Mouse (Mus musculus) retina, adult 2 months (tissue): ENCODE data around the gene Trim59.
"Not testable (repeated sequence)": the region's sequence is repeated elsewhere in the genome, so short reads cannot be mapped to it uniquely, and the experiment has no call there.

Experiments used
- DNase-seq: peaks from one replicate; pipeline ENCODE4 v3.0.0-alpha.2; 2012; ENCODE audit warnings: low read depth, low spot score

Gene Trim59

DNA sequence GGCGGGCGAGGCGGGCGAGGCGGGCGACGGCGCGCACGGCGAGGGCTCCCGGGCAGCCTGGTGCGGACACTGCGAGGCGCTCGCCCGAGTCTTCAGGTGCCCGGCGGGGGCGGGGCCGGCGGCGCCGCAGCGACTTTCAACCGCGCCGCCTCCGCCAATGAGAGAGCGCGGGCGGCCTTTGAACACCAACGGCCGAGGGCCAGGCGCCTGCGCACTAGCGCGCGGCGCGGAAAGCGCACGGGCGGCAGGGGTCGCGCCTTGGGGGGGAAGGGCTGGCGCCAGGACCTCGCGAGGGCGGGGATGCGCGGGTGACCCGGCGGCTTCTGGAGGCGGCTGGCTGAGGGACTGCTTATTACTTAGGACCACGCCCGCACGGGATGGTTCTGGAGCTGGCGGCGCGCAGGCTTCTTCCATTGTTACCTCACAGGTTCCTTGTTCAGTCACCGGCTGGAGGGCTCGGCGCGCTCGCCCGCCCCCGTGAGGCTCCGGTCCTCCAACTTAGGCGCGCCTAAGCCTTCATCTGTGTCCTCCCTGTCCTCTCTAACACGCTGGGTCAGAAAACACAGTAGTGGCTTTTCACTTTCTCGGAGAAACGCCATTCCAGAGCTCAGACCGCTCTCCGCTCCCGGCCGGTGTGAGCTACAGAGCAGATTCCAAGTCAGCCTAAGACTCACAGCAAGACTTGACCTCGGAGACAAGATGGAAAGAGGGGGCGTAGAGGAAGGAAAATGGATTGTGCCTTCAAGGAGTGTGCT is at the start of gene Trim59:
Gene Trim59 (minus strand): TSS at position 111 of the 755 bp plus-strand sequence.
- DNase-seq, result peak; percentile 74

DNA sequence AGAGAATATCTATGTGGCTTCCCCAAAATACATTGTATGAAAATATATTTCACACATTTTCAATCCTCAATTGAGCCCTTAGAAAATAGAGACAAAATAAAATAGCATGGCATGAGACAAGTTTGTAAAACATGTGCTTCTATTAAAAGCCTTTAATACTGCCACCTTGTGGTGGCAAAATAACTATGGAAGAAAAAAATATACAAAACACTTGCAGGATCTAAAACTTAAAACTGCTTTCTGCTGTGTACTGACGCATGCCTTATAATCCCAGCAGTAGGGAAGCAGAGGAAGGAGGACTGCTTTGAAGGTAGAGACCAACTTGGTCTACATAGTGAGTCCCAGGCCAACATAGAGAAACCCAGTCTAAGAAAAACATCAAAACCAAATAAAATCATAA is 19.4 kb upstream of the Trim59 start:
- peak; percentile 8 for DNase-seq

DNA sequence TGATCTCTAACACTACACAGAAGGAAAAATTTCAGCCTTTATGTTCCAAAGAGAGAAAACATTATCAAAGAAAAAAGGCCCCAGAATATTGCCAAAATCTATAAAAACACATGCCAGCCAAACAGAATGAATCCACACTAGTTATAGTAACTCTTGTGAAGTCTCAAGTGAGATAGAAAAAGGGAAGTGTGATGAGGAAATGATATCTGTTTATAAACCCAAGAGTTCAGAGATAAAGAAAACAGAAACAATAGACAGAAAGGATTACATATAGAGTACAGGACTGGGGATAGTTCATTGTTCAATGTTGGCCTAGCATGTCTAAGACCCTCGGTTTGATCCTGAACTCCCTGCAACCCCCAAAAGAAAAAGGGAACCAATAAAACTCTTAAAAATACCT is 18.2 kb upstream of the Trim59 start:
- no peak for DNase-seq

DNA sequence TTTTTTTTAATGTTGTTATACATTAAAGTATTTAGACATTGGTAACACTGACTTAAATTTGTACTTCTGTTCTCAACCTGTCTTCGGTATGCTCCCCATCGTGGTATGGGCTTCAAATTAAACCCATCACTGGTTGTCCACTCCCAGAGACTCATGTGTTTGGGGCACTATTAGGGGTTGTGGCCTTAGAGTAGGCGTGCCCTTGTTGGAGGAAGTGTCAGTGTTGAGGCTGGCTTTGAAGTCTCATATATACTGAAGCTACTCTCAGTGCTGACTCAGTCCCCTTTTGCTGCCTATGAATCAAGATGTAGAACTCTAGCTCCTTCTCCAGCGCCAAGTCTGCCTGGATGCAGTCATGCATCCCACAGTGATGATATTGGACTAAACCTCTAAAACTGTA is 16.1 kb upstream of the Trim59 start:
- DNase-seq, result no peak

DNA sequence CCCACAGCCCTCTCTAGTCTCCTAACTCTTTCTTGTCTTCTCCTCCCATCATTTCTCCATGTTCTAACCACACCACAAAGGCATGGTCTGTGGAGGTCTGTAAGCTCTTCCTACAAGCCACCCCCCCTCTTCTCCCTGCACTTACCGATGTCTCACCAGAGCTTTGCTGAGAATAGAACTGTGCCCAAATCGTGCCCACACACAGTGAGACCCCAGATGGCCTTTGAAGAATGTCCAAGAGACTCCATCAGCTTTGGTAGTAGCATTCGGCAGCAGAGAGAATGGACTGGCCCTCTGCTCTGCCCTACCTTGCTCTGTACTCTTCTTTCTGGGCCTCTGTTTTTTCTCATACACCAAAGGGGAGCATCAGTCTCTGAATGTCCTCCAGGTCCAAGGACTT is 11.3 kb upstream of the Trim59 start:
- DNase-seq, result no peak

DNA sequence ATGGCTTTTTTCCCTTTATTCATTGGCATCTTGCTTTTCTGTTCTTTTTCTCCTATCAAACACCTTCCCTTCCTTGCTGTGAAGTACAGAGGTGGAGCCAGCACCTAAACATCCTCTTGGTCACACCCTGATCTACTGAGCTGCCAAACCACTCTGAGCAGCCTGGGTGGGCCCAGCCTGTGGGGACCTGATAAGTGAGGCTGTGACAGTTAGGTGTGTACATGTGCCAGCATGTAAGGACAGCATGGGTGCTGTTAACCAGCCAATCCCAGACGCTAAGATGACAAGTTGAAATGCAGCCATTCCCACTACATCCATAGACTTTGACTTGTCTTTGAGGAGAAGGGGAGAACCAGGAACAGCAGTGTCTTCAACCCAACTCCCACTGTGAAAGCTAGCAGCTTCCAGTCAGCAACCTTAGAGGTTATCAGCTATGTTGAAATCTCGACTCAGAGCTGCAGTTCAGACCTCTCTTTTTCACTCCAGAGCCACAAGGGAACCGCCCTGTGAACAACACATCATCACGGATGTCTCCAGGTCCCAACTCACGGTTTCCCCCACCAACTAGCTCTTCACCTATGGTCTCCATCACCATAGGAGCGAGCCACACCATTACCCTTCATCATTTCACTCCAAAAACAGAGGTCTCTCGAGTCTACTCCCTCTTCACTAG is 10.3 kb upstream of the Trim59 start:
- DNase-seq, result no peak

DNA sequence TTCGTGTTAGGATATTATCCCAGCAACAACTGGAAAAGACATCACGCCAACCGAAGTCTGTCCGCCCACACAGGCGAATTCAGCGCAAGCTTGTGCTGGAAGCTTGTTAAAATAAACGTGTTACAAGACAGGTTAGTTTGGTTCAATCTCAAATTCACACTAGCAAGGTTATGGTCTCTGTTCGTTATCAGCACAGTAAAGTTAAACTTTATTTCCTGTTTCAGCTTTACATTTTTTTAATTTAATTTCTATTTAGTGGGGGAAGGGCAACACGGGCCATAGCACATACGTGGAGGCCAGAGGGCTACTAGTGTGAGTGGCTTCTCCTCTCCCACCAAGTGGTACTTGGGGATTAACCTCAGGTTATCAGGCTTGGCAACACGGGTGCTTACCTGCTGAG is 7.3 kb upstream of the Trim59 start:
- DNase-seq, result no peak

DNA sequence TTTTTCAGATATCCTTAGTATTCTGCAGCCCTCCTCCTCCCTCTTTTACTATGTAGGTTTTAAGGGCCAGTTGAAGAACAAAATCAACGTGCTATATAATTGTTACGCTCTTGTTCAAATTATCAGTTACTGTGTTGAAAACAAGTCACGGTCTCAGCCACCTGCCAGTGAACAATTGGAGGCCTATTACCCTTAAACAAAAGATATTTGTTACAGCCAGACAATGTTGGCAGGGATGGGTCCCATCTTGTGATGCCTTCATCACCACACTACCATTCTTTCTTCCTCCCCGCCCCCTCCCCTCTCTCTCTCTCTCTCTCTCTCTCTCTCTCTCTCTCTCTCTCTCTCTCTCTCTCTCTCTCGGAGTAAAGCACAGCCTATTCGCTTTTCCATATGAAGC is 4.5 kb upstream of the Trim59 start:
- DNase-seq, result no peak

DNA sequence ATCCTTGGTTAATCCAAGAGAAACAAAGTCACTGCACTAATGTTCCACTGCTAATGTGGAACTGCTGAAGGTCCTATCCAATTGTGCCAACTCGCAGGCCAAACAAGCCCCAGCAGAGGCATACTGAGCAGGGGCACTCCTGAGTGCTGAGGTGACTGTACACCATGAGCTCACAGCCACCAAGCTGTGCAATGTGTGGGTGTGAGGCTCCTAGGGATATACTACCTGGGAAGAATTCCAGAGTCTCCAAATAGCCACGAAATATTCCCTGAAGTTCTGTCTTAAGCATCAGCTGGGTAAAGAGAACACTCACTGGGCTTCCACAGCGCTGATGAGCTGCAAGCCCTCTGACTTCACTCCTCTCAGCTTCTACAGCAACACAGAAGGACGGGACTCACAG is 3.1 kb upstream of the Trim59 start:
- no peak for DNase-seq

DNA sequence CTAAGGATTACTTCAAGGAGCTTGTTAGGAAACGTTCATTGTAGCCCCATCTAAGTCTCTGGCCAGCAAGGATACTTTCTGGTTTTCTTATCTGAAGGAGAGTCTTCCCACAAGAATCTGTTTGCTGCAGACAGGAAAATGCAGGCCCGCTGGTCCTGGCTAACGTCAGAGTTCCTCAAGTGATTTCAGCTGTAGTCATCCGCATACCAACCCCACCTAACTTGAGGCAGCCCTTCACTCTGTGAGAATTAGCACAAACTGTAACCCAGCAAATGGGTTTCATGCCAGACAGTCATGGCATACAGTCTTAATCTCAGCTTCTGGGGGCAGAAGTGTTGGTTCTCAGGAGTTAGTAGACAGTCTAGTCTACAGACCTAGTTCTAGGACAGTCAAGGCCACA is 2.0 kb upstream of the Trim59 start:
- no peak for DNase-seq

DNA sequence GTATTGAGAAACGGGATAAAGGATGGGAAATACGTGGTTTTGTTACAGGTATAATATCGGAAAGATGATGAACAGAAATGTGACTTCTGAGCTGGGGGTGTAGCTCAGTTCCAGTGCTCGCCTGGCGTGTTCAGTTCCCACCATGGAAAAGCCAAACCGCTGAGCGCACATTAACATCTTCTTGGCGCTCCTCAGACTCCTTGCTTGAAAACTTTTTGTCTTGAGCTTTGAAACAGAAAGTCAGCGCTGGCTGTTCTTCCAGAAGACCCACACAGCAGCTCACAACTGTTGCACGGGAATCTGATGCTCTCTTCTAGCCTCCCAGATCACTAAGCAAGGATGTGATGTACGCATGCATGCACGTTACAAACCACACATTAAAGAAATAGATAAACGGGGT is 1.2 kb upstream of the Trim59 start:
- DNase-seq, result no peak

DNA sequence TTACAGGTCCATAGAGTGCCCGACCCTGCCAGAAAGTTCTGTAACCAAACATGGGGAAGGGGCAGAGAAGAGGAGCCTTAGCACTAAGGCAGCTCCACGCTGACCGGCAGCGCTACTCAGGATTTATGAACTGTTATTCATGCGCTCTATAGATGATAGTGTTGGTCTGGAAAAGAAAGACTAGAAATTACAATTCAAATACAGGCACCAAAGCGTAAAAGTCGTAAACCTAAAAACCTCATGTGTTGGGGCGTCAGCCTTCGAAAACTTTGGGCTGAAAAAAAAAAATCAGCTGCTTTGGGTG is 797 bp upstream of the Trim59 start:
- DNase-seq, result no peak

DNA sequence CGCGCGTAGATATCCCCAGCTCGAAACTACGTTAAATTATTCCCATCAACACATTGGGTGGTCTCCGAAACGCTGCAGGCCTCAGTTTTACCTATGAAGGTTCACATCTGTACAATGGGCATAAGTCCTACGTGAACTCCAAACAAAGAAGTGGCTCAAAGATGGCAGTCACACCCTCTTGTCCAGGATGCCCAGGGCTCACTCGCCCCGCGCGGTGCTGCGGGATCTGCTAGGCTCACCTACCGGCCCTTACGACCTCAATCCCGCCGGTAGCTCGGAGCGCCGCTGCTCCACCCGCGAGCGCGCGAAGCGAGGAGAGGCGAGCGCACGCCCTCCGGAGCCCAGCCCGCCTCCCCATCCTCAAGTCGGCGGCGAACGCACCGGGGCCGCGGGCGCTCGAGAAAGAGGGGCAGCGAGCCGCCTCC is 376 bp downstream of the Trim59 start:
- peak; percentile 3 for DNase-seq

DNA sequence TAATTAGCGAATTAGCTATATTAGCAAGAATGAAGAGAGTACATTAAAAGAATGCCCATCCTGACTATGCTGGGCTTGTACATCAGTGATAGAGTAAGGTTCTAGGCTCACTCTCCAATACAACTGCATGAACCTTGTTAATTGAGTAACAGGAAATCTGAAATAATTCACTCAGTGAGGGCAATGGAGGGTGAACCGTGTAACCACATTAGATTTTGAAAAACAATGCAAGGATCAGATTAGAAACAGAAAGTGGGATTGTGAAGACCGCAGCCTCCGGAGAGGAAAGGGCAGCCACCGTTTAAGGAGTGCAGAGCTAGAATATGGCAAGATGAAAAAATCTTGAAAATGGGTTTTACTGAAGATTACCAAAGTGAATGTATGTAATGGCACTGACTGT is 3.3 kb downstream of the Trim59 start:
- no peak for DNase-seq

DNA sequence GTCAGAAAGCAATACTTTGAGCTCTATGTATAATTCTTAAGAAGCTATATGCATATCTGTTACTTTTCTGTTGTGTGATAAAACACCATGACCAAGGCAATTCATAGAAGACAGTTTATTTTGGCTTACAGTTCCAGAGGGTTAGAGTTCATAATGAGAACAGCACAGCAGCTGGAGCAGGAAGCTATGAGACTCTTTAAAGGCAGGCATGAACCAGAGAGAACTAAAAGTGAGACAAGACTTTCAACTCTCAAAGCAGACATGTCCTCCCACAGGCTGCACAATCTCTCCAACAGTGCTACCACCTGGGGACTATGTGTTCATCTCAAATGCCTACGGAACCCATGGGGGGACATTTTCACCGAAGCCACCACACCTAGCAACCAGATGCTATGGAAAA is 4.5 kb downstream of the Trim59 start:
- no peak for DNase-seq

DNA sequence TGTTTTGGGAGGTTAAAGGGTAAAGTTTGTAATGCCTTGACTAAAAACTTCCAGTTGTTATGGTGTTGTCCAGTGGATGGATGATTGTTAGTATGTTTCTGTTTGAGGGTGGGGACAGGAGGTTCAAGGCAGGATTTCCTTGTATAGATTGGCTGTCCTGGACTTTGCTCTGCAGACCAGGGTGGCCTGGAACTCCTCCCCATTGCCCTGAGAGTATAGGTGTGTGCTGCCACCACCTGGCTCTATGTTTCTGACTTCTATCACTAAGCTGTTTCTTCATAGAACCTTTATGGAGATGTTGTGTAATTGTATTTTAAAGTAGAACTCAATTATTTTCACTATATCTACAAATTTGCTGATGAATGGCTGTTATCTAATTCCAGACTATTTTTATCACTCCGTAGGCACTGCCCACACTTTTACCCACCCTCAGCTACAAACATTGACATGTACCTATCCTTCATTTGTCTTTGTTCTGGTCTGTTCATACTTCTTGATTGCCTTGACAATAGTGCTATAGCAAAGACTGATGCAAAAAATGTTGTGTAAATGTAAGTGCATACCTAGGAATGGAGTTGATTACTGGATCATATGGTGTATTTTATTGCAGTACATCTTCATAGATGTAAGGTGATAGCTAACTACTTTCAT is 18.3 kb downstream of the Trim59 start:
- no peak for DNase-seq

DNA sequence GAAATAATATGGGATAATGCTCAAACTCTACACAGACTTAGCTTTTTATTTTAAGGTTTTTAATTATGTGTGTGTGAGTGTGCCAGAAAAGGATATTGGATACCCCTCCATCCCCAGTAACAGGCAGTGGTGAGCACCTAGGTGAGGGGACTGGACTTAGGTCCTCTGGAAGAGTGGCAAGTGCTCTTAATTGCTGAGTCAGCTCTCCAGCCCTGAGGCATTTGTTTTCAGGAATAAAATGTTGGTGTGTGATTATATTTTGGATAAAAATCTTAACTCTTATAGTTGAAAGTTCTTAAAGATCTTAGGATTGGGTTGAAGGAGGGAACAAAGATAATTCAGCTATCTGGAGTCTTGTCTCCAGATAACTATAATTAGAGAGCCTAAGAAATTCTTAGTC is 23.8 kb downstream of the Trim59 start:
- DNase-seq, result no peak

DNA sequence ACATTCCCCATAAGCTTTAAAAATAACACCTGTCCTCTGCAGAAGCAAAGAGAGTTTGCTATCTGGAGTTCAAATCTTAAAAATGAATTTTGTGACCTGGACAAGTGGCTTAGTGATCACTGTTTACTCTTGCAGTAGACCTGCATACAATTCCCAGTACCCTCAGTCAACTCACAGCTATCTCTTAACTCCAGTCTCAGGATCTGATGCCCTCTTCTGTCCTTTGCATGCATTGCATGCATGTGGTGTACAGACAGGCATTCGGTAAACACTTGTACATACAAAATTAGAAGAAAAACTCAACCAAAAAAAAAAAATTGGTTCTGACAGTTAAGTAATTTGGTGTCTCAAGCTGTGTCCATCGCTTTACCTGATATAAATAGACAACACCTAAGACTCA is 24.3 kb downstream of the Trim59 start:
- DNase-seq, result no peak

DNA sequence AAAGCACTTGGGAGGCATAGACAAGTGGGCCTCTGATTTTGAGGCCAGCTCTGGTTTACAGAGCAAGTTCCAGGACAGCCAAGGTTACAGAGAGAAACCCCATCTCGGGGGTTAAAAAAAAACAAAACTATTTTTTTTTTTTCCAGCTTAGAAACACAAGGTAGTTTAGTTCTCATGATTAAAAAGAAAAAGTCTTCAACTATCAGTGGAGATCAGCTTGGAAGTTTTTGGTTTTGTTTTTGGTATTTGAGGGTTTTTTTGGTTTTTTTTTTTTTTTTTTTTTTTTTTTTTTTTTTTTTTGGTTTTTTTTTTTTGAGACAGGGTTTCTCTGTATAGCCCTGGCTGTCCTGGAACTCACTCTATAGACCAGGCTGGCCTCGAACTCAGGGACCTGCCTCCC is 25.9 kb downstream of the Trim59 start:
- DNase-seq, result not testable (repeated sequence)

DNA sequence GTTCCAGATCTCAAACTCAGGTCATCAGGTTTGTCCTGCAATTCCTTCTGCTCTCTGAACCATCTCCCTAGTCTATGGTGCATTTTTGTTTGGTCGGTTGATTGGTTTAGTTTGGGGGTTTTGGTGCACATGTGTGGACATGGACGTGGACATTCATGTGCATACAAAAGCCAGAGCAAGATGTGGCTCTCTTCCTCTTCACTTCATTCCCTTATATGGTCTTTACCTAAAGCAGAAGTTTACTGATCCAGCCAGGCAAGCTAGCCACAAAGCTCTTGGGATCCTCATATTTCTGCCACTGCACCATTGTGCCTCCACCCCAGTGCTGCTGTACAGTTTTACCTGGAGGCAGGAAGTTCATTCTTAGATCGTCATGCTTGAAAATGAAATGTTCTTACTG is 27.4 kb downstream of the Trim59 start:
- no peak for DNase-seq

DNA sequence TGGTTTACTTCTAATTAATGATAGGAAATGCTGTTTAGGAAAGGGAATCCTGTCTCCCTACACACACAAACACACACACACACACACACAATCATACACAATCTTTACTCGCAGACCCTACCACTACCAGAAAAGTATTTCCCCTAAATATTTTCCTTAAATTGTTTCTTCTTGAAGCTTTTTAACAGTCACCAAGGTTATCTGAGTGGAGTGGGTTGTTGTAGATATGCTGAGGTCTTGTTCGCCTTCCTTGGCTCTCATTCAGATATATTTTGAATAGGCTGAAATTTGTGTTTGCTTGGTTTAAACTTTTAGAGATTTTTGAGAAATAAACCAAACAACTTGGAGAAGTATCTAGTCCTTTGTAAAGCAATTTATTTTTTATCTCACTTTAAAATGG is 35.7 kb downstream of the Trim59 start:
- DNase-seq, result no peak

DNA sequence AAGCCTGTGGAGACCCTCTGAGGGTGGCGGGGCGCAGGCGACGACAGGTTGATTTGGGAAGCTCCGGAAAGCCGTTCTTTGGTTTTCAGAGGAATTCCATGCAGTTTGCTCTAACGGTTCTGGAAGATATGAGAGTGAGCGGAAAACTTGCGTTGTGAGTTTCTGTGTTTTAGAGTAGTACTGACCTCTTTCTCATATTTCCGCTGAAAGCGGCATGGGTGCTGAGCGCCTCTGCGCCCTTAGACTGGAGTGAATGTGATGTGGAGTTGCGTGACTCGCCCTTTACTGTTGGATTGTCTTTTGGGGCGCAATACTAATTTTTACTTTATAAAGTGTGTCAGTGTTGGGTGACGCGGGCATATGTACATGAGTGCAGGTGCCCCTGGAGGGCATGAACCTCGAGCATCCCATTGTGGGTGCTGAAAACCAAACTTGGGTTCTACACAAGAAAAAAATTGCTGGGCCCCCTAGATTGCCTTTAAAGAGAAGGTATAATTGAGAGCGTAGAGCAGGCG is 38.3 kb downstream of the Trim59 start:
- no peak for DNase-seq
